In genomic region chr1:165133858-165134257, GRCm38 (mm10) we compare ENCODE assay signal across 37 mouse cellular contexts. TPM values are rescaled to one million over a fixed set of nuclear protein-coding genes. Genes with fewer than 3 reads are reported as not detected.
"Had no signal": no experiment of that assay in that cellular context is flagged by ENCODE, and none has a peak within 500 bp of the region (broad histone marks: within the 10 kb centered on the region; RNA-seq: fewer than 3 reads in every experiment).

No protein-coding gene starts in this region.

- H3K4me3 ChIP-seq: gastrocnemius, adult 2 months; heart, adult 2 months; heart, embryonic 13.5 days; heart, embryonic 15.5 days; hindbrain, embryonic 13.5 days; hindbrain, embryonic 15.5 days; kidney, embryonic 15.5 days; limb, embryonic 13.5 days; limb, embryonic 15.5 days; liver, embryonic 12.5 days had no signal

- H3K4me1 ChIP-seq: heart, embryonic 13.5 days; heart, embryonic 15.5 days; hindbrain, embryonic 13.5 days; hindbrain, embryonic 15.5 days; kidney, embryonic 15.5 days; limb, embryonic 13.5 days; limb, embryonic 15.5 days had no signal

- H3K27ac ChIP-seq: gastrocnemius, adult 2 months; heart, adult 2 months; heart, embryonic 13.5 days; heart, embryonic 15.5 days; hindbrain, embryonic 13.5 days; hindbrain, embryonic 15.5 days; hindbrain, postnatal 0 days; kidney, embryonic 15.5 days; kidney, postnatal 0 days; limb, embryonic 13.5 days; limb, embryonic 15.5 days; liver, embryonic 12.5 days had no signal

- H3K36me3 ChIP-seq: heart, embryonic 13.5 days; heart, embryonic 15.5 days; hindbrain, embryonic 13.5 days; hindbrain, embryonic 15.5 days; kidney, embryonic 15.5 days; limb, embryonic 13.5 days; limb, embryonic 15.5 days; liver, embryonic 12.5 days had no signal

- ATAC-seq: hindbrain, postnatal 0 days; intestine, embryonic 16.5 days; liver, embryonic 12.5 days had no signal

- DNase-seq: gastrocnemius, adult 2 months; gastrocnemius, postnatal 10 days; gastrocnemius, postnatal 25 days; heart, adult 11 months; heart, adult 2 months; heart, postnatal 14 days; heart, postnatal 36 days; kidney, adult 11 months; kidney, adult 2 months; kidney, adult 9 months; kidney, postnatal 14 days; kidney, postnatal 36 days; layer of hippocampus, postnatal 36 days; left cerebral cortex, postnatal 4 days had no signal

- H3K27me3 ChIP-seq: heart, embryonic 15.5 days; hindbrain, embryonic 13.5 days; hindbrain, embryonic 15.5 days; kidney, embryonic 15.5 days; limb, embryonic 13.5 days; limb, embryonic 15.5 days; liver, embryonic 12.5 days had no signal

- H3K4me2 ChIP-seq: heart, embryonic 11.5 days; heart, embryonic 13.5 days; heart, embryonic 15.5 days; hindbrain, embryonic 13.5 days; hindbrain, embryonic 15.5 days; kidney, embryonic 15.5 days; limb, embryonic 13.5 days; limb, embryonic 15.5 days; liver, embryonic 12.5 days had no signal

- H3K9me3 ChIP-seq: heart, embryonic 13.5 days; heart, embryonic 15.5 days; hindbrain, embryonic 13.5 days; hindbrain, embryonic 15.5 days; kidney, embryonic 15.5 days; limb, embryonic 13.5 days; limb, embryonic 15.5 days; liver, embryonic 12.5 days had no signal

- H3K9ac ChIP-seq: heart, embryonic 13.5 days; heart, embryonic 15.5 days; hindbrain, embryonic 13.5 days; hindbrain, embryonic 15.5 days; kidney, embryonic 15.5 days; limb, embryonic 13.5 days; limb, embryonic 15.5 days; liver, embryonic 12.5 days had no signal

RNA-seq across cellular contexts. Expression of gene Tbx19, which starts 26.7 kb away (rescaled TPM):
- total RNA-seq: gastrocnemius, adult 2 months; gastrocnemius, postnatal 25 days; heart, adult 2 months; heart, postnatal 14 days; heart, postnatal 36 days; hematopoietic stem cell, adult 5-6 weeks; hindbrain, postnatal 0 days; layer of hippocampus, adult 18-20 months; layer of hippocampus, postnatal 14 days; layer of hippocampus, postnatal 36 days; left cerebral cortex, adult 18-20 months; left cerebral cortex, adult 8-10 months; left cerebral cortex, postnatal 10 days; left cerebral cortex, postnatal 25 days; left cerebral cortex, postnatal 4 days; liver, adult 2 months had no signal
- polyA plus RNA-seq: heart, adult 2 months; heart, embryonic 11.5 days; heart, embryonic 13.5 days; heart, embryonic 15.5 days; heart, postnatal 0 days; hindbrain, embryonic 11.5 days; hindbrain, embryonic 13.5 days; hindbrain, embryonic 15.5 days; hindbrain, postnatal 0 days; intestine, embryonic 16.5 days; kidney, adult 2 months; kidney, postnatal 0 days; large intestine, adult 2 months; limb, embryonic 13.5 days; limb, embryonic 15.5 days; liver, adult 2 months; liver, embryonic 12.5 days had no signal
